Mouse (Mus musculus) spleen, adult 2 months (tissue): Measurements from ENCODE around the gene U90926.

Experiments
- CTCF ChIP-seq: fragments of 200-500 bp; IDR thresholded peaks from 2 replicates; pipeline ENCODE4 v1.5.1; 2011; ENCODE audit warnings: mild to moderate bottlenecking, inconsistent platforms; ENCODE audit not compliant: insufficient read depth, insufficient read length, insufficient replicate concordance; ENCODE audit errors: extremely low read depth
- POLR2A ChIP-seq: fragments of 200-500 bp; IDR thresholded peaks from 2 replicates; pipeline ENCODE4 v1.6.1; 2011; ENCODE audit warnings: low read depth, low read length, inconsistent platforms

DNA sequence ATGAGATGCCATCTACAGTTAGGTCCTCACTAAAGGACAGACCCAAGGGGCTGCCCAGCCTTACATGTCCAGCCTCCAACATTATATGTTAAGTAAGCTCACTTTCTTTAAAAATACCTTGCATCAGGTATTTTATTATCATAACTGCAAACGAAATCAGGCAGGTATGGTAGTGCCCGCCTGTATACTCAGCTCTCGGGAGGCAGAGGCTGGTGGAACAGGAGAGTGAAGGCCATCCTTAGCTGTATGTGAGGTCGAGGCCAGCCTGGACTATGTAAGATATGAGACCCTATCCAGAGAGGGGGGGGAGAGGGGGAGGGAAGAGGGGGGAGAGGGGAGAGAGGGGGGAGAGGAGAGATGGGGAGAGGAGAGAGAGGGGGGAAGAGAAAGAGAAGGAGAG is 18.2 kb upstream of the U90926 start:
- no peak for TF ChIP-seq CTCF
- TF ChIP-seq POLR2A: no peak
